Mouse (Mus musculus) 3T3-L1 (cell line): Measurements from ENCODE around the gene Shank1.

Experiments used
- DNase-seq: peaks from one replicate; pipeline ENCODE4 v3.0.0-alpha.2; 2015; ENCODE audit warnings: low read depth, low spot score

Gene Shank1

GRCm38 (mm10) chr7:44373889-44374652 is 64.0 kb downstream of the Shank1 start:
- peak; percentile 71 for DNase-seq

- no peak for DNase-seq
These were observed 64.7 kb downstream of the Shank1 start for GRCm38 (mm10) chr7:44374756-44375155.

- no peak for DNase-seq
These were observed 65.2 kb downstream of the Shank1 start for GRCm38 (mm10) chr7:44375207-44375606.

- DNase-seq, result no peak
These were observed 65.7 kb downstream of the Shank1 start for GRCm38 (mm10) chr7:44375793-44376192.

DNA sequence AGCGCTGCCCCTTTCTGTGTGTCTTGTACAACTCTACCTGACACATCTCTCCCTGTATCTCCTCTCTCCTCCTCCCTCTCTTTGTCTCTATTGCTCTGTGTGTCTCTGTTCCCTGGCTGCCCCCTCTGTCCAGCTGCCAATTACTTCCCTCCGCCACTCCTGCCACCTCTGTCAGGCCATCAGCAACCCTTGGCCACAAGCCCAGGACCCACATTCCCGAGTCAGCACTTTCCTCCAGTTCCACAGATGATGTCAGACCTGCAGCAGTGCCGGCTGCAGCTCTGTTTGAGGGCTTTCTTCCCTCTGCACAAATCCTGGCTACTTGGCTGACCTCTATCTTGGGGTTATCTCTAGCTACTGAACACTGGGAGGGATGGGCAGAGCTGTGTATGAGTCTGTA is 68.2 kb downstream of the Shank1 start:
- peak; percentile 63 for DNase-seq

DNA sequence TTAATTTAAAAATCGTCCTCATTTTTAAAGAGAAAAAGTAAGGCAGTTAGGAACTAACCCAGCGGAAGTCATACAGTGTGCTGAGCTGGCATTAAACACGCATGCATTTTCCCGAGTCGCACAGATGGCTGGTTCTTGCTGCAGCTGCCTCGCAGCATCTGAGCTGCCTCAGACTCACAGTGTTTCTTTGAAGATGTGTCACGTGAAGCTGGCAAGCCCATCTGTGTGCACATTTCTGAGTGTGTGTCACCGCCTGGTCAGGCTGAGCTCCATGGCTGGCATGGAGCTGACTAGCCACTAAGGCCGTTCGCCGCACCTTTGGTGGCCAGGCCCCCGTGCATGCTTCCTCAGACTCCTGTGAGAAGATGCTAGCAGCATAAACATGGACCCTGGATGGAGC is 72.5 kb downstream of the Shank1 start:
- no peak for DNase-seq

GRCm38 (mm10) chr7:44383980-44384715 is 74.1 kb downstream of the Shank1 start, which contains the start of gene Syt3:
TSS of gene Syt3 (plus strand) at chr7:44384102.
- DNase-seq, result peak; percentile 35

- no peak for DNase-seq
These were observed 74.6 kb downstream of the Shank1 start for GRCm38 (mm10) chr7:44384716-44385059.

GRCm38 (mm10) chr7:44385720-44386119 is 75.7 kb downstream of the Shank1 start, which contains the start of gene 1700008O03Rik:
TSS of gene 1700008O03Rik (minus strand) at chr7:44385820.
- no peak for DNase-seq

GRCm38 (mm10) chr7:44391831-44392230 is 81.8 kb downstream of the Shank1 start:
- no peak for DNase-seq

DNA sequence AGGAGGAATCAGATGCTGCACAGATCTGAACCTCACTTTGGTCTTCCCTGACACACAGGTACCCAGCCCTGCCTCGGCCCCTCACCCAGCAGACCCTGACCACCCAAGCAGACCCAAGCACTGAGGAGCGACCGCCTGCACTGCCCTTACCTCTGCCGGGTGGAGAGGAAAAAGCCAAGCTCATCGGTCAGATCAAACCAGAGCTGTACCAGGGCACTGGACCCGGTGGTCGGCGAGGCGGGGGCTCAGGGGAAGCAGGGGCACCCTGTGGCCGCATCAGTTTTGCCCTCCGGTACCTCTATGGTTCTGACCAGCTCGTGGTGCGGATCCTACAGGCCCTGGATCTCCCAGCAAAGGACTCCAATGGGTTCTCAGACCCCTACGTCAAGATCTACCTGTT is 82.3 kb downstream of the Shank1 start:
- DNase-seq, result no peak

DNA sequence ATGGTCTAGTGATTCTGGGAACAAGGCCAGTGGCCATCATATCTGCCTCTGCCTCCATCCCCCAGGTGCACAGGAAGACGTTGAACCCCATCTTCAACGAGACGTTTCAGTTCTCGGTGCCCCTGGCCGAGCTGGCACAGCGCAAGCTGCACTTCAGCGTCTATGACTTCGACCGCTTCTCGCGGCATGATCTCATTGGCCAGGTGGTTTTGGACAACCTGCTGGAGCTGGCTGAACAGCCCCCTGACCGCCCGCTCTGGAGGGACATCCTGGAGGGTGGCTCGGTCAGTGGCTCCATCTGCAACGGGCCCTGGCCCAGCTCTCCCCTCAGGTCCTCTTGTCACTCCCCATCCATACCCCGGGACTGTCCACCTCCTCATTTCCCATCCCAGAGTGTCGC is 83.2 kb downstream of the Shank1 start:
- DNase-seq, result no peak

- DNase-seq, result peak; percentile 70
These were observed 88.5 kb downstream of the Shank1 start for GRCm38 (mm10) chr7:44398570-44398969.

- no peak for DNase-seq
These were observed 91.6 kb downstream of the Shank1 start for GRCm38 (mm10) chr7:44401673-44402072.

DNA sequence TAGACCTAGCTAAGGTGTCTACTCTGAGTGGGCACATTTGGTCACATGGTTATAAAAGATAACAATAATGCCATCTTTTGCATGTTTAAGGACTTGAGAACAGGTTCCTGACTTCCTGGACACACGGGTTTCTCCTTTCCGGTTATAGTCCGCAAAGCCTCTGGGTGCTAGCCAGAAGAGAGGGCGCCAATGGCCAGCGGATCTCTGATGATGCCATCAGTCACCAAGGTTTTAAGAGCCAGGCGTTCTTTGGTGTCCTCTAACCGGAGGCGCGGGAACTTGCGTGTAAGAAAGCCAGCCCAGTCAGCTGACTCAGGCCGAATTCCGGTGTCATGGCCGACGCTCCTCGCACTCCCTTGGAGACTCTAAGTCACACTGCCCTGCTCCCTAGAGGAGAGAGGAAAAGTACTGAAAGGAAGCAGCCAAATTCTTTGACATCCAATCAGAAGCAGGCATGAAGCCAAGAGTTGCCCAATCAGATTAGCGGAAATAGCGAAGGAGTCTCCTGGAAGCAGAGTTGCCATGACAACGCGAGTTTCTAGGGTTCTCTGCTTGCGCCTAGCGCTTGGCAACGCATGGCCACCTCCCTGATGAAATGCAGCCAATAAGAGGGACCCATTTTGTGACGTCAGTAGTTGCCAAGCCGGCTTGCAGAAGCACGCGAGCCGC is 95.4 kb downstream of the Shank1 start:
- DNase-seq, result peak; percentile 99

DNA sequence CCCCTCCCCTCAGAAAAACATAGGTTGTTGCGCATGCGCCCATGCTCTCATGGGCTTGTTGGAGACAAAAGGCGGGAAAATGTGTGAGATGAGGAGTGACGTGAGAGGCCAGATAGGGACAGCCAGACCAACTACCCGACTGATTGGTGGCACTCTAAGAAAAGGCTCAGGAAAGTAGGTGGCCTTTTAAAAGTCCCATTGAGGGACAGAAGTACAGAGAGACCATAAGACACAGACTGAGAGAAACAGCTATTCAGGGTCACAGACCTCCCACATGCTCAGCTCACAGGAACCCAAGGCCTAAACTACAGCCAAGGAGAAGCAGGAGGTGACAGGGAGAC is 95.9 kb downstream of the Shank1 start:
- no peak for DNase-seq
